Mouse (Mus musculus) E14TG2a.4 (cell line): ENCODE data around the gene Pdzrn3.

ENCODE experiments used
- CTCF ChIP-seq: conservative IDR thresholded peaks from 2 replicates; pipeline ENCODE4 v1.5.1; 2014; ENCODE audit warnings: low read length
- NANOG ChIP-seq: IDR thresholded peaks from 2 replicates; pipeline ENCODE4 v1.6.1; 2014; ENCODE audit warnings: borderline replicate concordance, low read length, mixed read lengths
- POU5F1 ChIP-seq: IDR thresholded peaks from 2 replicates; pipeline ENCODE4 v1.6.1; 2014; ENCODE audit warnings: low read length, borderline replicate concordance

- TF ChIP-seq CTCF (no peak), NANOG (no peak), POU5F1 (no peak)
These were observed 1.6 kb downstream of the Pdzrn3 start for GRCm38 (mm10) chr6:101376049-101376448.
